Mouse (Mus musculus) left cerebral cortex, postnatal 25 days (tissue): ENCODE data around the gene Ntrk3. TPM values are rescaled to one million over a fixed set of nuclear protein-coding genes. Genes with fewer than 3 reads are reported as not detected.

ENCODE experiments used
- DNase-seq, 2 experiments: peaks; one replicate each; pipeline ENCODE4 v3.0.0; 2022; ENCODE audit warnings: low spot score in 2 of 2, mixed read lengths in 1 of 2
- intact Hi-C: fragments of 180-260 bp; cut with DNase I; formaldehyde crosslinking; loops from one replicate; pipeline ENCODE4 v1.15.1; 2025
- total RNA-seq, 2 experiments: library from RNA; stranded (reverse); gene quantifications; 2 replicates each; pipeline ENCODE4 v1.2.3; 2021

The Ntrk3 gene
- total RNA-seq, 2 experiments from 2014 or later, result 149 to 159 TPM

DNA sequence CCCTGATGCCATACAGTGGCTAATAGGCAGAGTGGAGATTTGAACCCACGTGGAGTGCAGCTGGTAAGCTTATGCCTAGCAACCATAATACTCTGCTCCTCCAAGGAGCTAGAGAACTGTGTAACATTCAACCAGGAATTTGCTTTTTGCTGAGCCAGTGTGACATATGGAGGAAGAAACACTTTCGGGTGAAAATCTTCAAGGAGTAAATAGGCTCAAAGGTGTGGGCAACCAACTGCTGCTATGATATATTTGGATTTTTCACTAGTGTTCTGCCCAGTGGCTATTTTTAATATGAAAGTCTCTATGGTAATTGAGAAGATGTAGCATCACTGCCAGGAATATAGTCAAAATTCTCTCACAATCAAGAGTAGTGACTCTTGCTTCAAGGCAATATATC, 409.5 kb downstream of the Ntrk3 start:
- intact Hi-C loops, result loop anchor here (1.0 kb wide), 1 partner anchor 31 kb away; no protein-coding TSS in a partner anchor
- DNase-seq, result peak; percentile 45 to 96

GRCm38 (mm10) chr7:78326185-78326584, 411.6 kb downstream of the Ntrk3 start:
- no peak for DNase-seq
- intact Hi-C loops, result no loop called here

- intact Hi-C loops, result no loop called here
- DNase-seq, result peak in 1 of 2 experiments; percentile 73
Observed at GRCm38 (mm10) chr7:78318640-78319039, 419.2 kb downstream of the Ntrk3 start.

- intact Hi-C loops, result loop anchor here (5.0 kb wide), 1 partner anchor 97 kb away; no protein-coding TSS in a partner anchor
- peak in 1 of 2 experiments; percentile 91 for DNase-seq
Observed at GRCm38 (mm10) chr7:78305770-78306169, 432.0 kb downstream of the Ntrk3 start.

DNA sequence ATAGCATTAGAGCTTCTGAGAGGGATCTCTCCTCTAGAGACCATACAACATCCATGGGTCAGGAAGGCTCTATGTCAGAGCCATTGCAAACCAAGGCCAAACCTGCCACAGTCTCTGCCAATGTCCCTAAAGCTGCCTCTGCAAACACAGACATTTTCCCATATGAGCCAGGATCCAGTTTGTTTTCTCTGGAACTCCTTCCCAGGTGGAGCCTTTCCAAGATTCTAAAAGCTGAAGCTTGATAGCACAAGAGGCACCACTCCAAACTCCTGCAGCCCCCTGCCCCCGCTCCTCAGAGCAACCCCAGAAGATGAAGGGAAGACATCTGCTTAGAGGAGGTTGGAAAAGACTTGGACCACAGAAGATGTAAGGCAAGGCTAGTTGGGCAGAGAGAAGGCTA, 432.8 kb downstream of the Ntrk3 start:
- intact Hi-C loops, result loop anchor here (5.0 kb wide), 1 partner anchor 97 kb away; no protein-coding TSS in a partner anchor
- peak in 1 of 2 experiments; percentile 37 for DNase-seq

- intact Hi-C loops, result loop anchor here (1.0 to 10.0 kb wide), 3 partner anchors 31 to 280 kb away; no protein-coding TSS in a partner anchor
- peak; percentile 51 to 94 for DNase-seq
Observed at GRCm38 (mm10) chr7:78297290-78297689, 440.5 kb downstream of the Ntrk3 start.

GRCm38 (mm10) chr7:78294322-78294721, 443.5 kb downstream of the Ntrk3 start:
- no peak for DNase-seq
- intact Hi-C loops, result loop anchor here (10.0 kb wide), 1 partner anchor 270 kb away; no protein-coding TSS in a partner anchor

GRCm38 (mm10) chr7:78290186-78290585, 447.6 kb downstream of the Ntrk3 start:
- DNase-seq, result no peak
- intact Hi-C loops, result loop anchor here (10.0 kb wide), 1 partner anchor 265 kb away; no protein-coding TSS in a partner anchor

DNA sequence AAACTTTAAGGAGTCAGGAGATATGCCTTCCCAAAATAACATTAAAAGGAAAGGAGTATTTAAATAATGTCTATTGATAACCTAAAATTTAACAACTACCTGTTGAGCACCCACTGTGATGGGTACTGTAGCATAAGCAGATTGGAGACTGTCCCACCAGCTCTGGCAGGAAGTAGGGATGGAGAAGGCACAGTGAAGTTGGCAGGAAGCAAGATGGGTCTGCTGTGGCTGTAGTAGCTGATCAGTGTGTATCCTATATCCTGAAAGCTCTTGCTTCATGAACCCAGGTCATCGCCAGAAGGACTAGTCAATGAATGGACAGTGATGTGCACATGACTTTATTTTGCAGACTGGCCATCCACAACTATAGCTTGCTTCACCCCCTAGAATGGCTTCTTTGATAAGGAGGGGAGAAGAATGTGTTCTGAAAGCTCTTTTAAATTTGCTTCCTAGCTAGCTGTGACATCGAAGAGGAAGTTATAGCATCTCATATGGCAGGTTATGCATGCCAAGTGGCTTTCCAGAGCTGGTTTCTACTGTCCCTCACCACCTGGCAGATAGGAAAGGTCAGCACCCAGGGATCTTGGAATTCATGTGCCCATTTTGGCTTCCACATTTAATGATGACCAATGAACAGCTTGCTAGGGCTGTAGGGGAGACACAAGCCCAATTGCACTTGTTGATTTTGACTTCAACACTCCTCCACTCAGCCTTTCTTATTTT, 451.1 kb downstream of the Ntrk3 start:
- DNase-seq, result no peak
- intact Hi-C loops, result no loop called here

- intact Hi-C loops, result no loop called here
- DNase-seq, result no peak
Observed at GRCm38 (mm10) chr7:78269506-78270250, 468.1 kb downstream of the Ntrk3 start.

DNA sequence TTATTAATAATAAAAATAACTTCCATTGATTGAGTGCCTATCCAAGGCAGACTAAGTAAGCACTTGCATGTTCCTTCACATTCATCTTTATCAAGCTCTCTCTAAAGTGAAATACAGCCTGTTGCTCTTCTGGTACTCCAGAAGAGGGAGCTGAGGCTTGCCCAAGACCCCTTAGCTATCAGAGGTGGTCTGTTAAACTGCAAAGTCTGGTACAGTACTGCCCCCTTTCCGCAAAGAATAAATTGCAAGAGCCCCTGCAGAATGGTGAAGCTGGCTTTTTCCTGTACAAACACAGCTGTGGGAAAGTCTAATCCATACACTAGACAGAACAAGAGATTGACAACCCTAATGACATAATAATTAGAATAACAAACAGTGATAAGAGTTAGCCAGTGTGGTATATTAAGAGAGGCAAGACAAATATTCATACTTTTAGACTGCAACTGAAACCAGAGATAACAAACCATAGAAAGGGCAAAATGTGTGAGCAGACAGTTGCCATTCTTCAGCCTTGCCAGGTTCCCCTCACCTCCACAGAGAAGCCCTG, 470.3 kb downstream of the Ntrk3 start:
- intact Hi-C loops, result no loop called here
- no peak for DNase-seq

GRCm38 (mm10) chr7:78264432-78265002, 473.3 kb downstream of the Ntrk3 start:
- intact Hi-C loops, result no loop called here
- no peak for DNase-seq

- intact Hi-C loops, result no loop called here
Observed at GRCm38 (mm10) chr7:78261420-78262125, 476.2 kb downstream of the Ntrk3 start.

GRCm38 (mm10) chr7:78258151-78258550, 479.7 kb downstream of the Ntrk3 start:
- DNase-seq, result no peak
- intact Hi-C loops, result no loop called here

More at GRCm38 (mm10) chr7:78261420-78262125, 476.2 kb downstream of the Ntrk3 start:
- no peak for DNase-seq

GRCm38 (mm10) chr7:78253777-78254385, 483.9 kb downstream of the Ntrk3 start:
- no peak for DNase-seq
- intact Hi-C loops, result no loop called here

DNA sequence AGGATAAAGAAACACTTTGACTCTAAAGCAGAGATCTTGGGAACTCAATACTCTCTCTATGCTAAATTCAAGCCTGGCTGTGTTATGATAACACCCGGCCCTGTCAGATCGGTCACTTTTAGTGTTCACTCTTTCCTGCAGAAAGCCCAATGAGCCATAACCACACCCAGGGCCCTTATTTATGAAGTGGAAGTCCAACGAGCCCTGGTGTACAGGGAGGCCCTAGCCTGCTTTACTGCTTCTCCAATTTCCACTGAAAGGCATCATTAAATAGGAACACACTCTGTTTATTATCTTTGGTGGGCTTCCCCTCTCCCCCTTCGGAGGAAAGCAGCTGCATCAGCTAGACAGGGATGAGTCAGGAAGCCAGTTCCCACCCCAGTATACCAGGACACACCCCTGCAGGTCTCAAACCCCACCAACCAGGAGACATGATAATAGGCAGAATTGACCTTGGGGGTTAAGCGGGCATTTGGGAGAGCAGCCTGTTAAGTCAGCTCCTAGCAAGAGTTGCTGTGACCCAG, 489.6 kb downstream of the Ntrk3 start:
- intact Hi-C loops, result no loop called here
- DNase-seq, result no peak

- no peak for DNase-seq
- intact Hi-C loops, result no loop called here
Observed at GRCm38 (mm10) chr7:78239012-78239411, 498.8 kb downstream of the Ntrk3 start.

DNA sequence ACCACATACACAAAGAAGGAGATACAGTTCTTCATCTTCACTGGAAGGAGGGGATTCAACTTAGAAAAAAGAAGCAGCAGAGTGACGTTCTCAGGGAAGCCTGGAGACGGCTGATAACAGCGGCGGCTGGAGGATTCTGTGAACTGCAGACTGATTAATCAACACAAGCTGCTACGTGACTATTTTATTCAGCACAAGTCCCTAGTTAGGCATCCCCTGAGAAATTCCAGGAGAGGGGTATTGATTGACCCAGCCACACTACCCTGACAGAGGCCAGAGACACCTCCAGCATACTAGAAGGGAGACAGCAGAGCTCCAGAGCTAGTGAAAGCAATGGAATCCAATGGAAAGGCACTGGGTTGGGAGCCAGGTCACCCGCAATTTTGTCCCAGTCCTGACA, 516.1 kb downstream of the Ntrk3 start:
- intact Hi-C loops, result no loop called here
- no peak for DNase-seq

- intact Hi-C loops, result no loop called here
- DNase-seq, result no peak
Observed at GRCm38 (mm10) chr7:78220949-78221348, 516.9 kb downstream of the Ntrk3 start.
